Comparison of ENCODE assay signal across 7 mouse cellular contexts in the genomic region with DNA sequence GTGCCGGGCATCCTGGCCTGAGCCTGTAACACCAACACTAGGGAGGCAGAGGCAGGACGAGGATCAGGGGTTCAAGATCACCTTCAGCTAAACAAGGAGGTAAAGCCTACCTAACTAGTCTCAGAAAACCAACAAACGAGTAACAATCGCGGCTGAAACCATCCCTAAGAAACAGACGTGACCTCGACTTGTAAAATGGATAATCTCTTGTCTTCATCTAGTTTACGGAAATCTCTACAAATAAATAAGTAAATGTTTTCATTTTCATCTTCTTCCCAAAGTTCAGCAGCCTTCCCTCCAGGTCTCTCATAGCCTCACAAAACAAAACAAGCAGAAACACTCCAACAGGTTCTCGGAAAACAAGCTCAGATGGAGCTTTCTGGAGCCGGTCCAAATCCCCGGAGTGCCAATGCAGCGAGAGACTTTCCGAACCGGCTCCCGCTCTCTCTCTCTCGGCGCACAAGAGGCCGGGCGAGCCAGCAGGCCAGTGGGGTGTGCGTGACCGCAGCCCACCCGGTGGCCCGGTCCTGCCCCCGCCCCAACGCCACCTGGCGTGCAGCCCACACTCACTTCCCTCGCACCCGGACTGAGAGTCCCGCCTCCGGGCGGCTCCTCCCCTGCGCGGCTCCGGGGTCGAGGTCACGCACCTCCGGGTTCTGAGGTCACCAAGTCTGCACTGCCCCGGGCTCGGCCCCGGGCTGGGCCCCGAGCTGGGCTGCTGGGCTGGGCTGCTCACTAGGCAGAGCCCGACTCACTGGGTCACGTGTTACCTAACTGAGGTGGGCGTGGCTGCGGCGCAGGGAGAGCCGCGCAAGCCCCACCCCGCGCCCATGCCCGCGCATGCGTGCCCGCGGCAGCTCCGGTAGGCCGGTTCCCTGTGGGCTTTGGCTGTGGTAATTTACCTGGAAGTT. TPM values are rescaled to one million over a fixed set of nuclear protein-coding genes. Genes with fewer than 3 reads are reported as not detected.
DNase-seq lines count a peak whose midpoint lies in the region; ATAC-seq lines count a peak whose summit lies in the region.

A gene (minus strand): TSS at position 761 of the 911 bp plus-strand sequence.

- peak within 1 kb of the TSS; percentile 70 for H3K9ac ChIP-seq in midbrain, embryonic 13.5 days (replicated peaks)

- no peaks in the 10 kb centered on the region for H3K27me3 ChIP-seq in embryonic facial prominence, embryonic 10.5 days (replicated peaks; ENCODE audit: low read depth, poor library complexity, severe bottlenecking)
- no peaks in the 10 kb centered on the region for H3K27me3 ChIP-seq in limb, embryonic 10.5 days (ENCODE audit: low read depth, poor library complexity, severe bottlenecking)
- no peaks in the 10 kb centered on the region for H3K27me3 ChIP-seq in midbrain, embryonic 13.5 days

- H3K36me3 ChIP-seq in embryonic facial prominence, embryonic 10.5 days (replicated peaks) = peaks cover 14% of the 10 kb centered on the region
- H3K36me3 ChIP-seq in limb, embryonic 10.5 days = peaks cover 24% of the 10 kb centered on the region
- no peaks in the 10 kb centered on the region for H3K36me3 ChIP-seq in midbrain, embryonic 13.5 days

- 6% methylated on average over 57 of the region's 57 CpGs for WGBS in embryonic facial prominence, embryonic 10.5 days
- WGBS in limb, embryonic 10.5 days = 7% methylated on average over 57 of the region's 57 CpGs
- WGBS in midbrain, embryonic 13.5 days = 6% methylated on average over 57 of the region's 57 CpGs

- 0 out of 2 replicates have a peak, but pooled peaks cover 6% of the 10 kb centered on the region for H3K9me3 ChIP-seq in embryonic facial prominence, embryonic 10.5 days
- no peaks in the 10 kb centered on the region for H3K9me3 ChIP-seq in limb, embryonic 10.5 days (replicated peaks)
- H3K9me3 ChIP-seq in midbrain, embryonic 13.5 days = no peaks in the 10 kb centered on the region

- peaks cover 6% of the 10 kb centered on the region; the same call in 1 of the 2 replicates for H3K4me1 ChIP-seq in embryonic facial prominence, embryonic 10.5 days
- peaks cover 10% of the 10 kb centered on the region; the same call in 1 of the 2 replicates for H3K4me1 ChIP-seq in limb, embryonic 10.5 days
- peaks cover 6% of the 10 kb centered on the region; the same call in 1 of the 2 replicates for H3K4me1 ChIP-seq in midbrain, embryonic 13.5 days (replicated peaks)

- DNase-seq in adrenal gland, postnatal 10 days = peak; percentile 95
- DNase-seq in embryonic facial prominence, embryonic 10.5 days (ENCODE audit: low spot score) = peak; percentile 94
- peak; percentile 94 for DNase-seq in kidney, adult 11 months
- DNase-seq in limb, embryonic 10.5 days (ENCODE audit: low spot score) = peak; percentile 92
- DNase-seq in spleen, adult 12 weeks (ENCODE audit: low spot score) = peak; percentile 88

- H3K27ac ChIP-seq in embryonic facial prominence, embryonic 10.5 days (replicated peaks) = peak within 1 kb of the TSS; percentile 90
- peak within 1 kb of the TSS; percentile 89 for H3K27ac ChIP-seq in limb, embryonic 10.5 days
- H3K27ac ChIP-seq in midbrain, embryonic 13.5 days = no peak within 1 kb of the TSS; the same call in 1 of the 2 replicates

- peak; percentile 92 for ATAC-seq in granulocyte monocyte progenitor cell, adult 5-6 weeks (replicated peaks; ENCODE audit: poor library complexity, severe bottlenecking)
- peak; percentile 94 for ATAC-seq in midbrain, embryonic 13.5 days

- peak within 1 kb of the TSS; percentile 73 for H3K4me2 ChIP-seq in midbrain, embryonic 13.5 days (replicated peaks)

- peak within 1 kb of the TSS; percentile 83 for H3K4me3 ChIP-seq in embryonic facial prominence, embryonic 10.5 days
- peak within 1 kb of the TSS; percentile 63 for H3K4me3 ChIP-seq in limb, embryonic 10.5 days
- peak within 1 kb of the TSS; percentile 58 for H3K4me3 ChIP-seq in midbrain, embryonic 13.5 days (replicated peaks)

RNA-seq across cellular contexts. Expression of the gene that starts here (rescaled TPM):
- total RNA-seq in adrenal gland, postnatal 10 days (2021) = 10 to 100 TPM; 18.2 to 18.5 TPM
- 23.7 and 27.7 TPM in 2 replicates for polyA plus RNA-seq in embryonic facial prominence, embryonic 10.5 days (2016; fragmentation: Nextera tagmentation; extraction: Ambion mirVana)
- total RNA-seq in granulocyte monocyte progenitor cell, adult 5-6 weeks (2014; fragmentation: Nextera tagmentation) = 6.3 and 11.1 TPM in 2 replicates
- total RNA-seq in granulocyte monocyte progenitor cell, adult 5-6 weeks (2017) = 9.2 and 9.7 TPM in 2 replicates
- polyA plus RNA-seq in limb, embryonic 10.5 days (2016; fragmentation: Nextera tagmentation; extraction: Ambion mirVana) = 20.5 and 29.4 TPM in 2 replicates
- polyA plus RNA-seq in midbrain, embryonic 13.5 days (2015; fragmentation: Nextera tagmentation; extraction: Ambion mirVana) = 12.2 and 15.4 TPM in 2 replicates
